Mouse (Mus musculus) ES-Bruce4 (cell line): ENCODE data around the gene Fbxo5.

Source experiments
- CTCF ChIP-seq: IDR thresholded peaks from one replicate; pipeline ENCODE4 v1.8.1; 2011; ENCODE audit warnings: low read depth, low read length
- EP300 ChIP-seq: IDR thresholded peaks from 2 replicates; pipeline ENCODE4 v1.6.1; 2011; ENCODE audit warnings: low read depth, low read length; ENCODE audit not compliant: insufficient read depth
- POLR2A ChIP-seq: IDR thresholded peaks from one replicate; pipeline ENCODE4 v1.8.1; 2011; ENCODE audit warnings: low read length; ENCODE audit not compliant: insufficient read depth

DNA sequence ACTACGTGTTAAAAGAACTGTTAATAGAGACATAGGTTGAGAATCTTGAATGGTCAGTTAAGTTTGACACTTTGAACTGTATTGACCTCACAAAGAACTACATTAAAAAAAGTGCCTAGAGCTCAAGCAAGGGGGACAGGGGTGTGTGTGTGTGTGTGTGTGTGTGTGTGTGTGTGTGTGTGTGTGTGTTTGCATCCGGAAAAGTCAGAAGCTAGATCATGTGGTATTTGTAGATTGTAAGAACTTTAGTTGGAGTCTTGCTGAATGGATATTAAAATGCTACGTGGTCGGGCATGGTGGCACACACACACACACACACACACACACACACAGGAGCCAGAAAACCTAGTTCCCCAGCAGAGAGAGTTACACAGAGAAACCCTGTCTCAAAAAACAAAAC, 1.6 kb upstream of the Fbxo5 start:
- TF ChIP-seq CTCF (no peak), EP300 (no peak), POLR2A (no peak)
